Mouse (Mus musculus) megakaryocyte, embryonic 14.5 days (primary cell): Measurements from ENCODE around the gene Prr14l.
"Not testable (repeated sequence)": the region's sequence is repeated elsewhere in the genome, so short reads cannot be mapped to it uniquely, and the experiment has no call there.

Experiments used
- FLI1 ChIP-seq: IDR thresholded peaks from 2 replicates; pipeline ENCODE4 v1.6.1; 2012; ENCODE audit warnings: low read length, inconsistent platforms, mixed read lengths
- GATA1 ChIP-seq: IDR thresholded peaks from 3 replicates; pipeline ENCODE4 v1.6.1; 2012; ENCODE audit warnings: mixed read lengths, low read length, inconsistent platforms, borderline replicate concordance

DNA sequence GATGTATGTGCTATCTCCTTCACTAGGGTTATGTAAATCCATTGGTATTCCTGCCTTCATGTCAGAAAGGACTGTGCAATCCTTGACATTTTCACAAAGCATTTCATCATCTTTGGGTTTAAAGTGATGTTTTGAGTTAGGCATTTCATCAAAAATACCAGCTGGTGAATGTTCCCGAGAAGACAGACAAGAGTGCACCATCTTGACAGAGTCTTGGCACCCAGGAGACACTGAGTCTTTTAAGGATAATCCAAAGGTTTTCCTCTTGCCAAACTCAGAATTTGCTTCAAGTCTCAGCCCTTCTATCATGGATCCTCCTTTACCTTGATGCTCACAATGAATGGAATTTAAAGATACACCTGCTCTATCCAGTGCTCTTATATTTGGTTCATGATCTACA is 25.3 kb downstream of the Prr14l start:
- not testable (repeated sequence) for TF ChIP-seq GATA1, FLI1
